Comparison of ENCODE assay signal across 16 mouse cellular contexts in the genomic region with DNA sequence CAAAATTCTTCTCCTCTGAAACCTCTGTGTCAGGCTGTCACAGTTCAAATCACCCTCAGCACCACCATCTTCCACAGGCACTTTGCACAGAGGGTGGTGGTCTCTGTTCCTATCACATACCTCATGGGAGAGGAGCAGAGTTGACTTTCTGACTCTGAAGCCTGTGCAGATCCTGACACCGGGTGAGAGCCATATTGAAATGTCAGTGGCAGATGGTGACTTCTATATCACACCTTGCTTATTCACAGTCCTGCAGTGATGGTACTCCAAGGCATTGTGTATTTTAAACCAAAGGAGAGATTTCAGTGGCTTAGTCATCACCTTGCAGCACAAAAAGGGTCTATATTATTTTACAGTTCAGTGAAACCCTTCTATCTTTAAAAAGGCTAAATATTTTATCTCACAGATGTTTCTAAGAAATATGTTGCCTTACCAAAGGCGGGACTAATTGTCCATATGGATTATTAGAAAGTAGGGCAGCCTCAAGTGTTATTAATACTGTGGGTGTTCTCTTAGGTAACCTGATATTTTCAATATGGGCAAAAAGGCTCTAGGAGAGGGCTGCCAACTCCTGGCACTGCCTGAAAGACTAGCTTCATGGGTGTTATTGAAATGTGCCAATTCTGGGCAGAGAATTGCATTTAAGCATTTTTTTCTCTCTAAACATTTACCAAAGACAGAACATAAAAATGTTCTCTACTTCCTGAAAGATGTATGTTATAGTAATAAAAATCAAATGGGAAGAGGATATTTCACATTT.
"Had no signal": no experiment of that assay in that cellular context is flagged by ENCODE, and none has a peak within 500 bp of the region (broad histone marks: within the 10 kb centered on the region; RNA-seq: fewer than 3 reads in every experiment).

No protein-coding gene starts in this region.

- H3K9me3 ChIP-seq: liver, embryonic 13.5 days; lung, embryonic 15.5 days; neural tube, embryonic 13.5 days; stomach, embryonic 15.5 days had no signal

- ATAC-seq: liver, postnatal 0 days; midbrain, embryonic 16.5 days had no signal

- H3K27ac ChIP-seq: liver, embryonic 13.5 days; lung, embryonic 15.5 days; macrophage; neural tube, embryonic 13.5 days; stomach, embryonic 15.5 days had no signal

- H3K4me2 ChIP-seq: liver, embryonic 13.5 days; lung, embryonic 15.5 days; midbrain, embryonic 11.5 days; neural tube, embryonic 13.5 days; stomach, embryonic 15.5 days had no signal

- H3K27me3 ChIP-seq: liver, embryonic 13.5 days; lung, embryonic 15.5 days; megakaryocyte, embryonic 14.5 days; neural tube, embryonic 13.5 days; stomach, embryonic 15.5 days had no signal

- DNase-seq: kidney, postnatal 25 days; layer of hippocampus, adult 9-11 months; liver; liver, embryonic 13.5 days; liver, postnatal 0 days; lung, postnatal 14 days; right cerebral cortex, postnatal 14 days; thymus, adult 2 months; thymus, postnatal 25 days had no signal

- H3K4me3 ChIP-seq: liver, embryonic 13.5 days; lung, embryonic 15.5 days; megakaryocyte, embryonic 14.5 days; neural tube, embryonic 13.5 days; stomach, embryonic 15.5 days had no signal

- H3K36me3 ChIP-seq: liver, embryonic 13.5 days; lung, embryonic 15.5 days; neural tube, embryonic 13.5 days; stomach, embryonic 15.5 days had no signal

- H3K4me1 ChIP-seq: liver, embryonic 13.5 days; lung, embryonic 15.5 days; megakaryocyte, embryonic 14.5 days; neural tube, embryonic 13.5 days; stomach, embryonic 15.5 days had no signal

- H3K9ac ChIP-seq: liver, embryonic 13.5 days; liver, postnatal 0 days; lung, embryonic 15.5 days; neural tube, embryonic 13.5 days; stomach, embryonic 15.5 days had no signal
